Mouse (Mus musculus) layer of hippocampus, adult 2 months (tissue): ENCODE measurements around the gene Zfp143. TPM values are rescaled to one million over a fixed set of nuclear protein-coding genes. Genes with fewer than 3 reads are reported as not detected.
"Not testable (repeated sequence)": the region's sequence is repeated elsewhere in the genome, so short reads cannot be mapped to it uniquely, and the experiment has no call there.

Experiments
- DNase-seq, 2 experiments: peaks; one replicate each; pipeline ENCODE4 v3.0.0; 2022; ENCODE audit warnings: low spot score in 2 of 2
- H3K27ac ChIP-seq: fragments of 200-600 bp; 2 replicates; pipeline ENCODE4 v1.8.1; 2022
- H3K4me3 ChIP-seq: fragments of 200-600 bp; 2 replicates; pipeline ENCODE4 v1.8.1; 2022; ENCODE audit warnings: mild to moderate bottlenecking
- CTCF ChIP-seq: fragments of 200-600 bp; conservative IDR thresholded peaks from 2 replicates; pipeline ENCODE4 v1.8.1; 2022; ENCODE audit warnings: antibody characterized with exemption, mild to moderate bottlenecking, moderate library complexity
- total RNA-seq, 2 experiments: library from RNA; stranded (reverse); gene quantifications; 2 replicates each; pipeline ENCODE4 v1.2.3; 2021

The Zfp143 gene
- total RNA-seq, 2 experiments from 2014 or later: 11.4 to 13.3 TPM

DNA sequence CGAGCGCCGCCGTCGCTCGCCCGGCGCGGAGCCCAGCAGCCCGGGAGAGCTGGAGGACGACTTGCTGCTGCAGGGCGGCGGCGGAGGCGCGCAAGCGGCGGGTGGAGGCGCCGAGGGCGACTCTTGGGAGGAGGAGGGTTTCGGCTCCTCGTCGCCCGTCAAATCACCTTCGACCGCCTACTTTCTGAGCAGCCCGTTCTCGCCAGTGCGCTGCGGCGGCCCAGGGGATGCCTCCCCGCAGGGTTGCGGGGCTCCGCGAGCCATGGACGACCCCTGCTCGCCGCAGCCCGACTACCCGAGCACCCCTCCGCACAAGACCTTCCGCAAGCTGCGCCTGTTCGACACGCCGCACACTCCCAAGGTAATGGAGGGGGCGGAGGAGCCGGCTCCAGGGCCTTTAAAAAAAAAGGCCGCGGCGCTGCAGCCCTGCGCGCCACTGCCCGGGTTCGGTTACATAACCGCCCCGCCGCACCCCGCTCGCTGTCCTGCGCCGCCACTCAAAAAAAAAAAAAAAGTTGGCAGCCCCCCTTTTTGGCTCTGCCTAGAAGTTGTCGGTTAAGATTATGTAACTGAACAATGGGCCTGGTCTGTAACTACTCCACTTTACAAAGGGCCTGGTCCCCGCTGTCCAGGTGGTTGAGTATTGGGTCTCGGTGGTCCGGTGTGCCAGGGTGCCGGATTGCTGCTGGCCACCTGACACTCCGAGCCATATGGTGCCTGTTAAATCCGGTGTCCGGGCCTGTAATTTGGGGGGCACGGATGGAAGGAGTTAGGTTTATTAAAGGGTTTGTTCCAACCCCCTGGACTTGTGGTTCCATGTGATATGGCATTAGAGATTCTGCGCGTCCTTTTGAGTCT lies 61.8 kb downstream of the Zfp143 start:
- TF ChIP-seq CTCF: no peak
- DNase-seq: peak; percentile 30 to 49
- H3K27ac ChIP-seq: peak overlapping the region; percentile 92
- peak overlapping the region; percentile 88 for H3K4me3 ChIP-seq

DNA sequence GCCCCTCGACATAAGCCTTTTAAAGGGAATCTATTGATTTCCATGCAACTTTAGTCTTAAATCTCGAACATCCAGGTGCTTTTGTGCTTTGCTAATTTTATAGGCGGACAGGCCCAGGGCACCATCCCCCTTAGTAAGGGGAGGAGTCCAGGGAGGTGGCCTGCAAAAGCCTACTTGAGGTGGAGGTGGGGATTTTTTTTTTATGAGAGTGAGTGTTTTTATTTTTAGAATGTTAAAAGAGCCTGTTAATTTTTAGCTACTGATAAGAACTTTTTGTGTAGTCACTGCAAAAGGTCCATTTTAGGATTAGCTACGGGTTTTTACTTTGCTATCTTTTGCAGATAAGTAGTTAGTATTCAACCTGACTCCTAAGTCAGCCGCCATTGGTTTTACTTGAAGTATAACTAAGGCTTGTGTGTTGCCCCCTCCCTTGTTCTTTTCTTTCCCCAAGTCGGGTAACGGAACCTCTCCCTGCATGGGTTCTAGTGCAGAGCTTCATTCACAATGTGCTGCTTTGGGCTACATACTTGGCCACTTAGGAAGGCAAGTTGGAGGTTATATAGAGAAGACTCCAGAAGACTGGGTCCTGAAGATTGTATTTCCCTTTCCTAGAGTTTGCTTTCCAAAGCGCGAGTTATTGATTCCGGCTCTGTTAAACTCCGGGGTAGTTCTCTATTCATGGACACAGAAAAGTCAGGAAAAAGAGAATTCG lies 63.0 kb downstream of the Zfp143 start:
- no peak for DNase-seq
- H3K27ac ChIP-seq: peak overlapping the region; percentile 92; the same call in 1 of the 2 replicates
- no peak for TF ChIP-seq CTCF
- H3K4me3 ChIP-seq: peak overlapping the region; percentile 88

GRCm38 (mm10) chr7:110128566-110128965 lies 67.5 kb downstream of the Zfp143 start:
- Histone ChIP-seq H3K27ac (no peak overlapping the region), H3K4me3 (no peak overlapping the region)
- no peak for DNase-seq
- no peak for TF ChIP-seq CTCF

GRCm38 (mm10) chr7:110132272-110132671 lies 71.3 kb downstream of the Zfp143 start:
- H3K4me3 ChIP-seq, H3K27ac ChIP-seq, DNase-seq: not testable (repeated sequence)

GRCm38 (mm10) chr7:110133988-110134387 lies 73.0 kb downstream of the Zfp143 start:
- DNase-seq: no peak
- no peak overlapping the region for H3K4me3 ChIP-seq
- no peak for TF ChIP-seq CTCF
- no peak overlapping the region for H3K27ac ChIP-seq

DNA sequence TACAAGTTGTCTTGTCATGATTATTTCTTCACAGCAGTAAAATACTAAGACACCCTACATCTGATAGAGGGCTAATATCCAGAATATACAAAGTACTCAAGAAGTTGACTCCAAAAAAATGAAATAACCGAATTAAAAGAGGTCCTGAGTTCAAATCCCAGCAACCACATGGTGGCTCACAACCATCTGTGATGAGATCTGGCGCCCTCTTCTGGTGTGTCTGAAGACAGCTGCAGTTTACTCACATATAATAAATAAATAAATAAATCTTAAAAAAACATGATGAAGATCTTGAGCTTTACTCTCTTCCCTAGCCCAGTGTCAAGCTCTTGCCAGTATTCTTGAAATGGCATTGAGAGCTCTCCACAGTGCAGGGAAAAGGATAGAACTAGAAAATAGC lies 77.5 kb downstream of the Zfp143 start:
- Histone ChIP-seq H3K4me3 (no peak overlapping the region), H3K27ac (no peak overlapping the region)
- no peak for DNase-seq
- peak; percentile 60 for TF ChIP-seq CTCF

GRCm38 (mm10) chr7:110143863-110144262 lies 82.8 kb downstream of the Zfp143 start:
- Histone ChIP-seq H3K4me3 (no peak overlapping the region), H3K27ac (no peak overlapping the region)
- no peak for DNase-seq
- TF ChIP-seq CTCF: no peak

Other genes with a start within 250 kb of the Zfp143 start
- gene Scube2, start 195.5 kb upstream of the Zfp143 start, total RNA-seq: 1 to 10 TPM; 2.1 TPM
- gene Dennd5a, start 100.7 kb upstream of the Zfp143 start, total RNA-seq: 100 to 1,000 TPM; 211 to 212 TPM
- 10 to 100 TPM; 43.9 to 45.3 TPM for gene Tmem41b, start 74.3 kb upstream of the Zfp143 start, total RNA-seq
- 100 to 1,000 TPM in 1 of 2 experiments, 10 to 100 TPM in 1; 97.9 to 101 TPM for gene Ipo7, start 42.9 kb upstream of the Zfp143 start, total RNA-seq
- gene Wee1, start 60.8 kb downstream of the Zfp143 start, total RNA-seq: 10 to 100 TPM; 20.3 to 21.2 TPM
- 10 to 100 TPM in 1 of 2 experiments, 1 to 10 TPM in 1; 9.4 to 10.8 TPM for gene Swap70, start 160.5 kb downstream of the Zfp143 start, total RNA-seq